Mouse (Mus musculus) lung, embryonic 16.5 days (tissue): Measurements from ENCODE around the gene Phldb2. TPM values are rescaled to one million over a fixed set of nuclear protein-coding genes. Genes with fewer than 3 reads are reported as not detected.
A peak's percentile ranks its signal among the peaks of the same experiment; 100 is the strongest.

ENCODE experiments used
- ATAC-seq: fragments of 200-750 bp; cut with Nextera tagmentation; 2 replicates; pipeline ENCODE4 v1.8.0; 2017; ENCODE audit warnings: low read depth, mild to moderate bottlenecking, moderate library complexity
- H3K27ac ChIP-seq: fragments of 300-500 bp; sonication (generic); 2 replicates; pipeline ENCODE4 v1.5.1; 2014; ENCODE audit warnings: mild to moderate bottlenecking, control low read depth, low read length
- H3K27me3 ChIP-seq: fragments of 300-500 bp; sonication (generic); 2 replicates; pipeline ENCODE4 v1.6.1; 2014; ENCODE audit warnings: low read depth, low read length, mixed read lengths; ENCODE audit not compliant: control insufficient read depth, insufficient read depth
- H3K36me3 ChIP-seq: fragments of 300-500 bp; sonication (generic); 2 replicates; pipeline ENCODE4 v1.6.1; 2014; ENCODE audit warnings: low read length; ENCODE audit not compliant: control insufficient read depth, insufficient read depth
- H3K4me1 ChIP-seq: fragments of 300-500 bp; sonication (generic); replicated peaks from 2 replicates; pipeline ENCODE4 v1.6.1; 2014; ENCODE audit warnings: low read length, mixed read lengths; ENCODE audit not compliant: control insufficient read depth, insufficient read depth
- H3K4me2 ChIP-seq: fragments of 300-500 bp; sonication (generic); 2 replicates; pipeline ENCODE4 v1.6.1; 2014; ENCODE audit warnings: low read depth, low read length, control low read depth
- H3K4me3 ChIP-seq: fragments of 300-500 bp; sonication (generic); 2 replicates; pipeline ENCODE4 v1.5.1; 2014; ENCODE audit warnings: mild to moderate bottlenecking, low read length, control low read depth
- H3K9ac ChIP-seq: fragments of 300-500 bp; sonication (generic); 2 replicates; pipeline ENCODE4 v1.6.1; 2014; ENCODE audit warnings: low read length, control low read depth
- H3K9me3 ChIP-seq: fragments of 300-500 bp; sonication (generic); 2 replicates; pipeline ENCODE4 v1.6.1; 2016; ENCODE audit warnings: low read length; ENCODE audit not compliant: control insufficient read depth
- WGBS: fragments of 180-500 bp; shearing (Covaris S2); extraction: QIAGEN DNeasy Blood & Tissue Kit; methylation state at CpG from one replicate; pipeline ENCODE4 v1.1.7; 2014; 5-methylcytosine and 5-hydroxymethylcytosine counted together
- polyA plus RNA-seq: library from polyadenylated mRNA; unstranded; fragments of >200 nt; fragmentation: Nextera tagmentation; extraction: Ambion mirVana; gene quantifications from 2 replicates; pipeline ENCODE4 v1.2.1, GENCODE M21; 2015

The Phldb2 gene
- polyA plus RNA-seq, 1 experiment from 2014 or later, result 59.4 TPM

DNA sequence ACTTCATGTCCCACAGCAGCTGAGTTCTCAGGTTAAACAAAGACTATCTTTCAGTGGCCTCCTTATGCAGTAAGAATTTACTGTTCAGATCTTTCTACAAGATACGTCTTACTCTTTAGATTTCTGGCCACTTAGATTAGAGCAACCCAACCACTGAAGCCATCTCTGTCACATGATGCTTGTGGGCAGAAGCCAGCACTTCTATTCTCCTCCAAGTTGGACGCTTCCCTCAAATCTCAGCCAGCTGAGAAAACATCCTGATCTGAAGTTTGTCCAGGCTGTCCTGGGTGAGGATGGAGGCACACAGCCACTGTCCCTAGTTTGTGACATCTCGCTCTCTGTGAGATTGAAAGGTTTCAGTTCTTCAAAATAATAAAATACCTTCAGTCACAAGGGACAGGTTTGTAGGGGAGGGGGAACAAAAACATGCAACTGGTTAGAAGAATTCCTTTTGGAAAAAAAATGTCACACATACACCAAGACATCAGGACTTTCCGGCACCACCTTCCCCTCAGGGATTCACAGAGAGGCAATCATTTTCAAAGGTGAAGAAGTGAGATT lies 3.1 kb upstream of the Phldb2 start:
- 0 out of 2 replicates have a peak, but pooled peaks cover 8% of the 10 kb centered on the region for H3K4me1 ChIP-seq
- no peaks in the 10 kb centered on the region for H3K36me3 ChIP-seq
- ATAC-seq, result no peak
- H3K9ac ChIP-seq, result no peak overlapping the region
- H3K4me2 ChIP-seq, result no peak overlapping the region
- H3K9me3 ChIP-seq, result no peaks in the 10 kb centered on the region
- no peaks in the 10 kb centered on the region for H3K27me3 ChIP-seq
- 66% methylated on average over 4 of the region's 4 CpGs for WGBS
- no peak overlapping the region for H3K27ac ChIP-seq
- H3K4me3 ChIP-seq, result no peak overlapping the region

DNA sequence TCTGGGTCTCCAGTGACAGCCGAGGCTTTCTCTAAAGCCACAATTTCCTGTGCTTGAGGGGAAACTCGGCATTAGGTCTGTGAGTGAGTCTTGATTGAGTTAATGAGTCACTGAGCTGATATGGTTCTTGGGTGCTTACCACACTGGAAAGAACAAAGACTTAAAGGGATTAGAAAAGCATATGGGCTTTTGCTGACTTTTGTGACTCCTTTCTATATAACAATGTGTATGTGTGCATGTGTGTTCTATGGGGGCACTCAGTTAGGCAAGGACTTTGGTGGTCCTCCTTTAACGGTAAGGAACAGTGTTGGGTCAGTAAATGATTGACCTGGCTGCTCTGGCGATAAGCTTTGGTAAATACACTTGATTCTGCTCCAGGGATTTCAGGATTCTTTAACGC lies 897 bp downstream of the Phldb2 start:
- peak; percentile 74 for ATAC-seq
- H3K4me2 ChIP-seq, result peak overlapping the region; percentile 14; the same call in 1 of the 2 replicates
- peak overlapping the region; percentile 67 for H3K27ac ChIP-seq
- H3K4me3 ChIP-seq, result no peak overlapping the region
- H3K27me3 ChIP-seq, result no peaks in the 10 kb centered on the region
- 23% methylated on average over 5 of the region's 5 CpGs for WGBS
- no peaks in the 10 kb centered on the region for H3K9me3 ChIP-seq
- no peaks in the 10 kb centered on the region for H3K36me3 ChIP-seq
- no peak overlapping the region for H3K9ac ChIP-seq
- 0 out of 2 replicates have a peak, but pooled peaks cover 8% of the 10 kb centered on the region for H3K4me1 ChIP-seq

DNA sequence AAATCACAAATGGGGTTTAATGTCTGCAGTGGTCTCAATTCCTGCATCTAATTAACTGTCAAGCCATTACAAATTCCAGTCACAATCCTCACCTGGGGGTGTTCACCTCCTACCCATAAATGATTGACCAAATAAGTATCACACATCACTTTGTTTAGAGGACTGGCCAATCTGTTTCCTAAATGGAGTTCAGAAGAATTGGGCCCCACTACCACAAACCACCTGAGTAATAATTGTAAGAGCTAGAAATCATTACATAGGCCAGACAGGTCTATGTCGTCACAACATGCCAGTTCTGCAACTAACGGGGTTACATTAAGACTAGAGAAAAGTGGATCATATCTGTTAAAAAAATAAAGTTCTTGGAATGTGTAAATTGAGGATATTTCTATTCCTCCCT lies 1.4 kb downstream of the Phldb2 start:
- no peaks in the 10 kb centered on the region for H3K27me3 ChIP-seq
- peak overlapping the region; percentile 67 for H3K27ac ChIP-seq
- H3K4me3 ChIP-seq, result no peak overlapping the region
- 0 out of 2 replicates have a peak, but pooled peaks cover 8% of the 10 kb centered on the region for H3K4me1 ChIP-seq
- H3K4me2 ChIP-seq, result no peak overlapping the region
- WGBS, result 60% methylated on average over 2 of the region's 2 CpGs
- no peak for ATAC-seq
- H3K9me3 ChIP-seq, result no peaks in the 10 kb centered on the region
- H3K36me3 ChIP-seq, result no peaks in the 10 kb centered on the region
- no peak overlapping the region for H3K9ac ChIP-seq

DNA sequence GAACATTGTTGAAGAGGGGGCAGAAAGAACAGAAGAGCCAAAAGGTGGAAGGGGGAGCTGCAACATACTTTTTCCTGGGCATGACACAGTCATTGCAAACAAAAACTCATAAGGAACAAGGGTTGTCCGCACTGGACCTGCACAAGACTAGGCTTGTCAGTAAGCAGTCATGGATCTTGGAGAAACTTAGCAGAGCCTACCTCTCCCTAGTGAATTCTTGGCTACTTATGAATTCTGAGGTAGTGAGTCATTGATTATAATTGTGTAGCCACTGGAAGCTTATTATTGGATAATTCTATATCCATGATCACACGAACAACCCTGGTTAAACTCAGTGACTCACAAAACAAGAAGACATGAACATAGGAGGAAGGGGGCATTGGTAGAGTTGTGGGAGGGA lies 7.1 kb downstream of the Phldb2 start:
- no peak overlapping the region for H3K27ac ChIP-seq
- no peak overlapping the region for H3K4me2 ChIP-seq
- no peaks in the 10 kb centered on the region for H3K36me3 ChIP-seq
- H3K27me3 ChIP-seq, result no peaks in the 10 kb centered on the region
- 86% methylated on average over 2 of the region's 2 CpGs for WGBS
- no peak overlapping the region for H3K9ac ChIP-seq
- no peaks in the 10 kb centered on the region for H3K4me1 ChIP-seq
- no peak for ATAC-seq
- H3K9me3 ChIP-seq, result no peaks in the 10 kb centered on the region
- H3K4me3 ChIP-seq, result no peak overlapping the region

DNA sequence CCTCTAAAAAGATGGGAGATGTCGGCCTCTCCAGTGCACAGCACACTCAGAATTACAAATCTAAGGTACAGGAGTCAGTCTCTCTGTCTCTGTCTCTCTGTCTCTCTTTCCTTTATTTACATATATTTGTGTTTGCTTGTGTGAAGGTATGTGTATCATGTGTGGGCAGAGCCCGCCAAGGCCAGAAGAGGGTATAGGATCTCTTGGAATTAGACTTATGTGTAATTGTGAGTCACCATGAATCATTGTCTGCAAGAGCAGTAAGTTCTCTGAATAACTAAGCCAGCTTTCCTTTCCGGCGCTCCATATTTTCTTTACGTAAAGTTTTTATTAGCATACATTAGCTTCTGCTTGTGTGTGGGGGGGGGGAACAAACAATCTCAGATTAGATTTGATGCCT lies 7.7 kb downstream of the Phldb2 start:
- Histone ChIP-seq H3K27me3 (no peaks in the 10 kb centered on the region), H3K9me3 (no peaks in the 10 kb centered on the region), H3K27ac (no peak overlapping the region), H3K4me2 (no peak overlapping the region), H3K4me3 (no peak overlapping the region), H3K36me3 (no peaks in the 10 kb centered on the region), H3K4me1 (no peaks in the 10 kb centered on the region), H3K9ac (no peak overlapping the region)
- ATAC-seq, result no peak
- WGBS, result 84% methylated on average over 5 of the region's 5 CpGs

DNA sequence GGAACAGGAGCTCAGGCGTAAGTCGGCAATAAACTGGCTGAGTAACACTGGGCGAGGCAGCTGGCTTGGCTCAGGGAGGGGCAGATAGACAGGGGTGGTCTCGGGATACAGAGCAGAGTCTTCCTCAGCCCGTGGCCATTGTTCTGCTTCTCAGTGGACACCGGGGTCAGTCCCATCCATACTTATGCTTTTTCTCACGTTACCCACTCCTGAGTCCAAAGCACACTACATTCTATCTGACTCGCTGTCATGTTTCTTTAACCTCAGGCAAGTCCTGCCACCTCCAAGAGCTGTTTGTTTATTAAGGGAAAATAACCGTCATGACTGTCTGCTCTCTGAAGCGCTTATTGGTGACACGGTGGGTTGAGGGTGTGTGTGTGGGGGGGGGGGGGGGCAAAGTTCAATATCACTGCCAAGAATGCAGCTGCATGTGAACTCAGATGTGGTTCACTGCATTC lies 8.2 kb downstream of the Phldb2 start:
- Histone ChIP-seq H3K4me3 (no peak overlapping the region), H3K9me3 (no peaks in the 10 kb centered on the region), H3K36me3 (no peaks in the 10 kb centered on the region), H3K27ac (no peak overlapping the region), H3K27me3 (no peaks in the 10 kb centered on the region), H3K4me1 (no peaks in the 10 kb centered on the region), H3K9ac (no peak overlapping the region), H3K4me2 (no peak overlapping the region)
- WGBS, result 40% methylated on average over 11 of the region's 11 CpGs
- ATAC-seq, result no peak

DNA sequence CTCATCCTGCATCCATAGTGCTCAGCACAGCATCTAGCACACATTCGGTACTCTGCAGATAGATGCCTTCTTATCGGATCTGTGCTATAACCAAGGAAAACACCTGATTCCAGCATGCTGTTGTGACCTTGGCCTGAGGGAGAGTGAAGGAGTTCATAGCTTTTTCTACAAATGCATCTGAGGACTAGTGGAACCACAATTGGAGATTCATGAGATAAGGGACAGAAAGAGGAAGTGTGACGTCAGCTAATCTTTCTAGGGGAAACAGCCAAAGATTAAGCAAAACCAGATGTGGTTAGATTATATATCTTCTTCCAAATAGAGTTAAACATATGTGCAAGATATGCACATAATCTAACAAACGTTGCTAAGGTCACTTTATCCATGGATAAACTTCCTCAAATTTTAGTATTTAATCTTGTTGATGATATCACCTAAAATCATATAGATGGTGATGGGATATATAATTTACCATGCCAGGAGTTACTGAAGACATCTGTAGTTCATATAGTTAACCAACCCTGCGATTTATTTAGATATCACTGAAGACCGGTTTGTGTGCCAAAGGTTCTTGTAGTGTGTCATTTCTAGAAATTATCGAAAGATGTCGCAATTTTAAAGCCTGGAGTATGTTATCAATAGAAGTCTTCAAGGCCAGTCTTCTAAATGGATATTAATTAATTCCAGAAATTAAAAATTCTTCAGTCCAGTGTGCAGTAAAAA lies 11.1 kb downstream of the Phldb2 start:
- Histone ChIP-seq H3K36me3 (no peaks in the 10 kb centered on the region), H3K4me3 (no peak overlapping the region), H3K27ac (no peak overlapping the region), H3K4me2 (no peak overlapping the region), H3K4me1 (no peaks in the 10 kb centered on the region), H3K27me3 (no peaks in the 10 kb centered on the region), H3K9ac (no peak overlapping the region), H3K9me3 (no peaks in the 10 kb centered on the region)
- WGBS, result 71% methylated on average over 8 of the region's 8 CpGs
- no peak for ATAC-seq

DNA sequence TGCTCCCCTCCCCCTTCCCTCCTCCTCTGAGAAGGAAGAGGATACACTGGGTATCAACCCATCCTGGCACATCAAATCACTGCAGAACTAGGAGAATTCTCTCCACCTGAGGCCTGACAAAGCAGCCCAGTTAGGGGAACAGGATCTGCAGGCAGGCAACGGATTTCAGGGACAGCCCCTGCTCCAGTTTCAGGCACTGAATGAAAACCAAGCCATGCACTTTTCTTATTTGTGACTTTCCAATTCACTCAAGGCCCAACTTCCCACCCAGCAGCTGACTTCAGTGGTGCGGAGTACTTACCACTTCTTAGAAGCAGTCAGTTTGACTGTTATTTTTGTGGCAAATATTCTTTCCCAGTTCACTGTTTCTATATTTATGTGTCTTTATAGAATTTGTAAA lies 12.7 kb downstream of the Phldb2 start:
- Histone ChIP-seq H3K4me1 (no peaks in the 10 kb centered on the region), H3K27me3 (no peaks in the 10 kb centered on the region), H3K9me3 (no peaks in the 10 kb centered on the region), H3K4me3 (no peak overlapping the region), H3K27ac (no peak overlapping the region), H3K4me2 (no peak overlapping the region), H3K36me3 (no peaks in the 10 kb centered on the region), H3K9ac (no peak overlapping the region)
- 86% methylated on average over 2 of the region's 2 CpGs for WGBS
- ATAC-seq, result no peak

DNA sequence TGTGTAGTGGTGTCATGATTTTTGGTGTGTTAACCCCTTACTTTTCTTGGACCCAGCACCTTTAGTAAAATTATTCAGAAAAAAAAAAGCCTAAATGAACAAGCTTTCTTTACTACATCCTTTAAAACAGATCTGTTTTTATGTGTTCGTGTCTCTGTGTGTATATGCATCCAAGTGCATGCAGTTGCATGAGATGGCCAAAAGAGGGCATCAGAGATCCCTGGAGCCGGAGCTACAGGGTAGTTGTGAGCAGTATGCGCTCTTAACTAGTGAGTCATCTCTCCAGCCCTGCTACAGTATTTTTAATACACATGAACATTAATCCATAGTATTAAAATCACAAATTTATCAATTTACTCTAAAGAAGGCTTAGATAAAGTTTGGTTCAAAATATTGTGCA lies 14.0 kb downstream of the Phldb2 start:
- no peak overlapping the region for H3K4me3 ChIP-seq
- no peak overlapping the region for H3K4me2 ChIP-seq
- no peak overlapping the region for H3K9ac ChIP-seq
- no peaks in the 10 kb centered on the region for H3K36me3 ChIP-seq
- H3K9me3 ChIP-seq, result no peaks in the 10 kb centered on the region
- H3K4me1 ChIP-seq, result no peaks in the 10 kb centered on the region
- H3K27me3 ChIP-seq, result no peaks in the 10 kb centered on the region
- WGBS, result 93% methylated on average over 3 of the region's 3 CpGs
- H3K27ac ChIP-seq, result no peak overlapping the region
- no peak for ATAC-seq
